Mouse (Mus musculus): ENCODE data around the gene Elavl4.

DNA sequence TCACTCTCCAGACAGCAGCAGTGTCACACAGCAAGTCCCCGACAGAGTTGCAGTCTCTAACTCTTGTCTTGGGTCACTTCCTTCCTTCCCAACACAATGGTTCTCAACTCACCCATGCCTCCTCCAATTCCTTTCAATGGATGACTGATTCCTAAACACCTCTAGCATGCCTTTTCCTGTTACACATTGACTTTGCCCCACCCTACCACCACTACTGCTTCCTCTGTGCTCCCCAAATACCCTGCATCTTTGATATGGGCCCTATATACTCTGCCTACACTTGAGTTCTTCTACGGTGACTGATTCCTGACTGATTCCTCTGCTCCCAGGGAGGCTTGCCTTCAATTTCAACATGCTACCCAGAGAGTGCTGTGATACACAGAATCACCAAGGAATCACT lies 153.1 kb downstream of the Elavl4 start:
- no peak for TF ChIP-seq CTCF (IDR thresholded peaks at IDR 0.05; ENCODE audit: extremely low read depth, insufficient read depth, low read length)
- TF ChIP-seq POLR2A (IDR thresholded peaks at IDR 0.05; ENCODE audit: extremely low read depth, insufficient read depth, low read length), result no peak
